Mouse (Mus musculus) heart, embryonic 14.5 days (tissue): ENCODE results near the gene Cux2. TPM values are rescaled to one million over a fixed set of nuclear protein-coding genes. Genes with fewer than 3 reads are reported as not detected.

Experiments
- ATAC-seq: fragments of 200-750 bp; cut with Nextera tagmentation; 2 replicates; pipeline ENCODE4 v1.8.0; 2017; ENCODE audit warnings: low read depth, moderate TSS enrichment; ENCODE audit not compliant: insufficient number of reproducible peaks, insufficient read depth, low FRiP score
- H3K27ac ChIP-seq, 2 experiments: fragments of 200-500 bp in 1 of 2; fragments of 300-500 bp in 1 of 2; sonication (generic) in 1 of 2; replicated peaks in 1 of 2; 2 replicates each; pipeline ENCODE4 v1.5.1; 2012 to 2014; ENCODE audit warnings: low read depth in 2 of 2, low read length in 2 of 2, control low read depth in 1 of 2, mild to moderate bottlenecking in 1 of 2, mixed read lengths in 1 of 2; ENCODE audit not compliant: control insufficient read depth in 1 of 2, insufficient read depth in 1 of 2
- H3K27me3 ChIP-seq: fragments of 300-500 bp; sonication (generic); 2 replicates; pipeline ENCODE4 v1.6.1; 2014; ENCODE audit warnings: mild to moderate bottlenecking, low read length, control low read depth; ENCODE audit not compliant: control insufficient read depth, insufficient read depth
- H3K36me3 ChIP-seq: fragments of 300-500 bp; sonication (generic); 2 replicates; pipeline ENCODE4 v1.6.1; 2014; ENCODE audit warnings: mild to moderate bottlenecking, control low read depth, low read length, mixed read lengths; ENCODE audit not compliant: control insufficient read depth, insufficient read depth
- H3K4me1 ChIP-seq, 2 experiments: fragments of 200-500 bp in 1 of 2; fragments of 300-500 bp in 1 of 2; sonication (generic) in 1 of 2; 2 replicates each; pipeline ENCODE4 v1.6.1; 2012 to 2014; ENCODE audit warnings: low read length in 2 of 2, control low read depth in 1 of 2, mixed read lengths in 1 of 2; ENCODE audit not compliant: control insufficient read depth in 2 of 2, insufficient read depth in 2 of 2
- H3K4me2 ChIP-seq: fragments of 300-500 bp; sonication (generic); 2 replicates; pipeline ENCODE4 v1.6.1; 2014; ENCODE audit warnings: mild to moderate bottlenecking, low read length
- H3K4me3 ChIP-seq, 2 experiments: fragments of 200-500 bp in 1 of 2; fragments of 300-500 bp in 1 of 2; sonication (generic) in 1 of 2; 2 replicates each; pipeline ENCODE4 v1.5.1; 2012 to 2014; ENCODE audit warnings: low read length in 2 of 2, mild to moderate bottlenecking in 2 of 2, control low read depth in 1 of 2, low read depth in 1 of 2, moderate library complexity in 1 of 2; ENCODE audit not compliant: control insufficient read depth in 1 of 2, insufficient read depth in 1 of 2
- H3K9ac ChIP-seq: fragments of 300-500 bp; sonication (generic); 2 replicates; pipeline ENCODE4 v1.6.1; 2014; ENCODE audit warnings: mild to moderate bottlenecking, low read length
- H3K9me3 ChIP-seq: fragments of 300-500 bp; sonication (generic); 2 replicates; pipeline ENCODE4 v1.6.1; 2016; ENCODE audit warnings: low read length, control low read depth; ENCODE audit not compliant: control insufficient read depth
- WGBS: fragments of 180-500 bp; shearing (Covaris S2); extraction: QIAGEN DNeasy Blood & Tissue Kit; methylation state at CpG from one replicate; pipeline ENCODE4 v1.1.7; 2014; 5-methylcytosine and 5-hydroxymethylcytosine counted together
- polyA plus RNA-seq: library from polyadenylated mRNA; unstranded; fragments of >200 nt; fragmentation: Nextera tagmentation; extraction: Ambion mirVana; gene quantifications from 2 replicates; pipeline ENCODE4 v1.2.1, GENCODE M21; 2014

Gene Cux2
- polyA plus RNA-seq, 1 experiment from 2014 or later = 7.9 TPM

DNA sequence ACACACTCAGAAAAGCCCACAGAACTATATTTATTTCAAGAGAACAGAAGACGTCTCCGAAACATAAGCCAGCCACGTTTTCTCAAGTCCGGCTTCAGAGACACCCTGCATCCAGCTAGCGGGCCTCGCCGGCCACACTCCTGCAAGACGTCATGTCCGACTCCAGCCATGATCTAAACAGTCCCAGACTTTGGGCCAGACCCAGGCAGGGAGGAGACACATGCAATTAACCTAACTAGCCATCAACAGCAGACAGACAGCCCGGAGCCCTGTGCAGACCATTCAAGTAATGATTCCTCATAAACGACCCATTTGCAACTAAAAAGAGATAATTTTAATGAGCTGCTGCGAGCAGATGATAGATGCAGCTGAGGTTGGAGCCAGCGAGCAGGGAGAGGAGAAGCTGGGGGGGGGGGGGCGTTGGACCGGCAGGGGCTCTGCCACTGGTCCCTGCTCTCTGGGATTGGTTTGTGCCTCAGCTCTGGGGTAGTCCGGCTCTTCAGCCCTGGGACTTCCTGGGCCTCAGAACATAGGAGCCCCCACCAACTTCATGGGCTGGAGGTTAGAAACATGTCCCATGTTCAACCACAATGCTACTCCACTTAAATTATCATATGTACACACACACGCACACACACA is 121.4 kb downstream of the Cux2 start:
- Histone ChIP-seq H3K4me2 (no peak overlapping the region), H3K4me1 (no peaks in the 10 kb centered on the region), H3K27ac (no peak overlapping the region), H3K27me3 (peaks cover 19% of the 10 kb centered on the region), H3K9me3 (no peaks in the 10 kb centered on the region), H3K9ac (no peak overlapping the region), H3K4me3 (no peak overlapping the region), H3K36me3 (no peaks in the 10 kb centered on the region)
- no peak for ATAC-seq
- WGBS = 59% methylated on average over 16 of the region's 17 CpGs

DNA sequence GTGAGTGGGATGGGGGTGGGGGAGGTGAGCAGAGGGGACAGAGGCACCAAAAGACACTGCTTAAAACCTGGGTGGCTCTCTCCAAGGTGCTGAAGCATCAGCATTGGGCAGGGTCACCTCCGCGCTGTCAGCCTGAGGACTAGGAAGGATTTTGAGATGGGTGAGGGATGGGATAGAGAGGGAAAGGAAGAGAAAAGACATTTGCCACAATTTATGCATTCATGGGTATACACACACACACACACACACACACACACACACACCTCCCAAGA is 123.4 kb downstream of the Cux2 start:
- no peaks in the 10 kb centered on the region for H3K4me1 ChIP-seq
- no peak overlapping the region for H3K4me2 ChIP-seq
- no peak overlapping the region for H3K27ac ChIP-seq
- no peaks in the 10 kb centered on the region for H3K9me3 ChIP-seq
- H3K9ac ChIP-seq = no peak overlapping the region
- 6% methylated on average over 2 of the region's 2 CpGs for WGBS
- no peaks in the 10 kb centered on the region for H3K36me3 ChIP-seq
- H3K27me3 ChIP-seq = peaks cover 19% of the 10 kb centered on the region
- H3K4me3 ChIP-seq = no peak overlapping the region
- ATAC-seq = no peak

DNA sequence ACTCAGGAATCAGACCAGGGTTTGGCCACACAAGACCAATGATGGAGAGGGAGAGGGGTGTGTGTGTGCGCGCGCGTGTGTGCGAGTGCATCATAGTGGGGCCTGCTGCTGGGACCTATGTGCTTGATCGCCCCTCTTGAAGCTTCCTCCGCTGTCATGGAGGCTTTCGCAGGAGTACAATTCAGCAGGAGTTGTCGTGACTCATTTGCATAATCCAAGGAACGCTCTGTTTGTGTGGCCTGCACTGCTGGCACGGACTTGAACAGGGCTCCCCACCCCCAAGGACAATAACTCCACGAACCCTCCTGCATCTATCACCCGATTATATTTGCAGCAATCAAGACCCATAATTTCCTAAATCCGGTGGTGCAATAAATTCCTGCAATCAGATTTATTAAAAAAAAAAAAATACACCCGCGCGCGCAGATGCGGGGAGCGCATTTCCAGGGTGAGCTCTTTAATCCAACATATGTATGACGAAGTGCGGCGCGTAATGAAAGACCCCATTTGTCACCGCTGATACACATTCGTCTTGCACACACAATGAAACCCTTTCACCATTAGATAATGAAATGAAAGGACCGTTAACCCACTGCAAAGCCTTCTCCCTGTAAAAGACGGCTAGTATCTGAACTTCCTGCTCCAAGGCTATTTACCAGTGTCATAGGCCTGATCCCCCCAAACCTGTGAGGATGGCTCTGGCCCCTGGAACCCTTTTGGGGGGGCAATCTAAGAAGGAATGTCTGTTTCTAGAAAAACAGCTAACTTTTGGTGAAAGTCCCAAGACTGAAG is 124.0 kb downstream of the Cux2 start:
- no peak overlapping the region for H3K4me3 ChIP-seq
- no peaks in the 10 kb centered on the region for H3K9me3 ChIP-seq
- H3K4me2 ChIP-seq = no peak overlapping the region
- no peaks in the 10 kb centered on the region for H3K4me1 ChIP-seq
- H3K9ac ChIP-seq = no peak overlapping the region
- no peak for ATAC-seq
- H3K27me3 ChIP-seq = peaks cover 19% of the 10 kb centered on the region
- 49% methylated on average over 28 of the region's 28 CpGs for WGBS
- no peak overlapping the region for H3K27ac ChIP-seq
- no peaks in the 10 kb centered on the region for H3K36me3 ChIP-seq

DNA sequence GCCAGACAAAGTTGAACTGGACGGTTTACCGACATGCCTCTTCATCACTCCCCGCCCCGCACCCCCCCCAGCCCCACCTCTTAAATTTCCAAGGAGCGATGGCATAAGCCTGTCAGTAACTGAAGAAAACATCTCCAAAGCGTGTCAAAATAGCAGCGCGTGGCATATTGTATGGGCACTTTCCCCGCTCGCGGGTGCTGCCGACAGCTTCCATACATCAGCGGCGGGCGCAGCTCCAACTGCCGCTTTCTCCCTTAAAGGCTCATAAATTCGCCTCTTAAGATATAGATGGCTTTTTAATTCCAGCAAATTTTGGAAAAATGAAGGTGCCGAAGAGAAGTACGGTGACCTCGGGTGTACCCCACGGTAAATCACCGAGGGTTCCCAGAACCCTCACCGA is 124.6 kb downstream of the Cux2 start:
- ATAC-seq = no peak
- 37% methylated on average over 23 of the region's 23 CpGs for WGBS
- H3K4me3 ChIP-seq = no peak overlapping the region
- no peaks in the 10 kb centered on the region for H3K9me3 ChIP-seq
- no peaks in the 10 kb centered on the region for H3K4me1 ChIP-seq
- no peak overlapping the region for H3K4me2 ChIP-seq
- H3K9ac ChIP-seq = no peak overlapping the region
- no peak overlapping the region for H3K27ac ChIP-seq
- H3K27me3 ChIP-seq = peaks cover 19% of the 10 kb centered on the region
- no peaks in the 10 kb centered on the region for H3K36me3 ChIP-seq

DNA sequence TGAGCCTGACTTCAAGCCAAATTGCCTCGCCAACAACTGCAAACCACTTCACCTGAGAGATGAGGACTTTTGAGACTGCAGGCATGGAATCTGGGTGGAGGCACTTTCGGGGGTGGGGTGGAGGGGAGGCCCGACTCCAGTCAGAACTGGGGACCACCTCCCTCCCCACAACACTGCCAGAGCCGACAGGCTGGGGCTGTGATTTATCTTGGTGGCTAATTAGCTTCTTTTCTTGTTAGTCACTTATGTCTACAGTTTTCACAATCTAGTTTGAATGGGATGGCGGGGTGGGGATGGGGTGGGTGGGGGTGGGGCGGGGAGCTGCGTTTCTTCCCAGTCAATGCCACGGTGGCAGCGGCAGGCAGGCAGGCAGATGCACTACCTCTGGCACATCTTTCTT is 125.5 kb downstream of the Cux2 start:
- H3K9me3 ChIP-seq = no peaks in the 10 kb centered on the region
- WGBS = 27% methylated on average over 9 of the region's 9 CpGs
- H3K9ac ChIP-seq = no peak overlapping the region
- H3K27ac ChIP-seq = no peak overlapping the region
- no peaks in the 10 kb centered on the region for H3K36me3 ChIP-seq
- no peaks in the 10 kb centered on the region for H3K4me1 ChIP-seq
- H3K27me3 ChIP-seq = peaks cover 19% of the 10 kb centered on the region
- H3K4me3 ChIP-seq = no peak overlapping the region
- ATAC-seq = no peak
- H3K4me2 ChIP-seq = no peak overlapping the region

DNA sequence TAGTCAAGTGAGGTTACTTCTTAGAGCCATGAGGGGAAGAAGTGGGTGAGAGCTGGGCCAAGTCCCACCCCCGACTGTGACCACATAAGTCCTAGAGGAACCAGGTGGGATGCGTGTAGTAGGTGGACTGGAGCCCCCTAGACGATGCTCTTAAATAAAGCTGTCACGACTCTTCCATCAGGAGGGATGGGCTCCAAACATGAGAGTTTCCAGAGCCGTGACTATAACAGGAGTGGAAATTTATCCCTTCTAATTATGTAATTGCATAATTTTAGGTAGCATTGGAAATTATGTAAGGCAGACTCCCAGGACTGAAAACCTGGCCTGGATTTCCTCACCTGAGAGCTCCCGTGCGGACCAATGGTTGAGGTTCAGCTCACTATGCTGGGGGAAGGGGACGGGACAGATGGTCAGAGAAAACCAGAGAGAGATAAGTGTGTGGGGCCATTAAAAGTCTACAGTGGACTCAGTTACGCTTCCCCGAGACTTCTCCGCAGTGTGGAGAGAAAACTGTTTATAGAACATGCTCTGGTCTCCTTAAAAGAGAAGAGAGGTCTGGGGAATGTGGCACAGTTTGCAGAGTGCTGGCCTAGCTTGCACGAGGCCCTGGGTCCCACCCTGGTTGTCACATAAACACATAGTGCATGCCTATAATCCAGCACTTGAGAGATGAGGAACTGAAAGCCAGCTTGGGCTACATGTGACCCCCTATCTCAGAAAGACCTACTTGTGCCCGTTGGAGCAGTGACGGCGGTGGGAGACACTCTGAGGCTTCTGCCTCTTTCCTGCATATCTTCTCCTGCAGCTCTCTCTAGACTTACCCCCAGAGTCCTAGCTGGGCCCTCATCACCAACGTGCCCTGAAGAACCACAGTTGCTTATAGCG is 126.7 kb downstream of the Cux2 start:
- H3K4me3 ChIP-seq = no peak overlapping the region
- H3K9me3 ChIP-seq = no peaks in the 10 kb centered on the region
- 77% methylated on average over 17 of the region's 17 CpGs for WGBS
- no peak overlapping the region for H3K9ac ChIP-seq
- H3K27ac ChIP-seq = no peak overlapping the region
- peaks cover 19% of the 10 kb centered on the region for H3K27me3 ChIP-seq
- H3K4me1 ChIP-seq = no peaks in the 10 kb centered on the region
- H3K36me3 ChIP-seq = no peaks in the 10 kb centered on the region
- ATAC-seq = no peak
- H3K4me2 ChIP-seq = no peak overlapping the region

DNA sequence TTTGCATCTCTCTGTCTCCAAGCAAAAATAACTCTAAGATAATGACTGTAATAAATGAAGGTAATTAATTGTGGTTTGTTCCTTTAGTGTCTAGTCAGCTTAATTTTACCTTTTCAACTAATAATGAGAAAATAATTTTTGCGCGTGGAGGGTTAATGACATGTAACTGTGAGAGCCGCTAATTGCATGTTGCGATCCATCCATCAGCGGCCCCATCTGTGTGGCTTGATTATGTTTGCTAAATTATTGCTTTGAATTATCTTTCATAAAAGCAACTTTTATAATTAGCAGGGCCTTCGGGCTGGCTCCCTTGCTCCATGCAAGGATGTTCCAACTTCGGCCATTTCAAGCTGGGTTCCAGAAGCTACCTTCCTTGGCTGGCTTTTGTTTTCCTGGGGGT is 130.7 kb downstream of the Cux2 start:
- Histone ChIP-seq H3K4me3 (no peak overlapping the region), H3K9ac (no peak overlapping the region), H3K4me1 (peaks cover 0 to under 1% of the 10 kb centered on the region in 2 experiments; a peak in 2 of 4 replicates), H3K36me3 (no peaks in the 10 kb centered on the region), H3K9me3 (no peaks in the 10 kb centered on the region), H3K27me3 (no peaks in the 10 kb centered on the region; the same call in 1 of the 2 replicates), H3K4me2 (no peak overlapping the region), H3K27ac (no peak overlapping the region)
- ATAC-seq = no peak
- 92% methylated on average over 7 of the region's 7 CpGs for WGBS
